ENCODE assay signal across 10 mouse cellular contexts in genomic region chr12:80778188-80778936, GRCm38 (mm10). TPM values are rescaled to one million over a fixed set of nuclear protein-coding genes. Genes with fewer than 3 reads are reported as not detected.
DNase-seq lines count a peak whose midpoint lies in the region; ATAC-seq and TF ChIP-seq lines count a peak whose summit lies in the region.
"Had no signal": no experiment of that assay in that cellular context is flagged by ENCODE, and none has a peak within 500 bp of the region (broad histone marks: within the 10 kb centered on the region; RNA-seq: fewer than 3 reads in every experiment).

No protein-coding gene starts in this region.

- peak overlapping the region; percentile 24 for H3K4me3 ChIP-seq in heart, embryonic 10.5 days
- H3K4me3 ChIP-seq in liver, postnatal 0 days (ENCODE audit: low read depth, low read length), result peak overlapping the region; percentile 3; the same call in 1 of the 2 replicates
- H3K4me3 ChIP-seq: neural tube, embryonic 13.5 days had no signal

- no peaks in the 10 kb centered on the region for H3K36me3 ChIP-seq in heart, embryonic 10.5 days
- no peaks in the 10 kb centered on the region for H3K36me3 ChIP-seq in liver, postnatal 0 days (replicated peaks; ENCODE audit: insufficient read depth, low read length)
- H3K36me3 ChIP-seq: neural tube, embryonic 13.5 days had no signal

- TF ChIP-seq CTCF in liver, postnatal 0 days (IDR thresholded peaks at IDR 0.05; ENCODE audit: low read depth), result no peak

- H3K9me3 ChIP-seq in heart, embryonic 10.5 days, result no peaks in the 10 kb centered on the region
- H3K9me3 ChIP-seq in liver, postnatal 0 days (ENCODE audit: low read length), result no peaks in the 10 kb centered on the region
- H3K9me3 ChIP-seq: neural tube, embryonic 13.5 days had no signal

- peak; percentile 99 for ATAC-seq in liver, postnatal 0 days

- intact Hi-C loops in heart, postnatal 14 days (cut with DNase I), result no loop called here

- TF ChIP-seq EP300 in liver, postnatal 0 days (IDR thresholded peaks at IDR 0.05; ENCODE audit: low read depth), result peak; percentile 99

- peak overlapping the region; percentile 32 for H3K9ac ChIP-seq in liver, postnatal 0 days (replicated peaks)
- H3K9ac ChIP-seq: neural tube, embryonic 13.5 days had no signal

- H3K27me3 ChIP-seq in heart, embryonic 10.5 days (ENCODE audit: insufficient read depth, poor library complexity, severe bottlenecking), result no peaks in the 10 kb centered on the region
- no peaks in the 10 kb centered on the region for H3K27me3 ChIP-seq in liver, postnatal 0 days (ENCODE audit: insufficient read depth, low read length)
- H3K27me3 ChIP-seq: neural tube, embryonic 13.5 days had no signal

- peaks cover 27% of the 10 kb centered on the region for H3K4me1 ChIP-seq in heart, embryonic 10.5 days
- peaks cover 17% of the 10 kb centered on the region for H3K4me1 ChIP-seq in liver, postnatal 0 days (ENCODE audit: insufficient read depth)
- H3K4me1 ChIP-seq: neural tube, embryonic 13.5 days had no signal

- 30% methylated on average over 16 of the region's 16 CpGs for WGBS in heart, embryonic 10.5 days
- 33% methylated on average over 16 of the region's 16 CpGs for WGBS in liver, postnatal 0 days (ENCODE audit: insufficient replicate concordance)

- peak overlapping the region; percentile 63 for H3K4me2 ChIP-seq in liver, postnatal 0 days (ENCODE audit: low read depth, low read length)
- H3K4me2 ChIP-seq: neural tube, embryonic 13.5 days had no signal

- DNase-seq in heart, embryonic 10.5 days (ENCODE audit: low spot score), result peak; percentile 95
- DNase-seq in heart, postnatal 14 days, result no peak
- DNase-seq in CD4-positive helper T cell, adult 2 months (ENCODE audit: low read depth, low spot score), result peak; percentile 36
- DNase-seq in c-Kit-negative CD71-positive TER-119-positive erythroid progenitor cells, embryonic 14.5 days (ENCODE audit: low read depth, low spot score), result peak; percentile 96
- DNase-seq in liver, postnatal 0 days, result peak; percentile 87
- no peak for DNase-seq in cerebellum, postnatal 36 days
- DNase-seq in B cell, adult 2 months, result no peak
- no peak for DNase-seq in right cerebral cortex, postnatal 10 days (ENCODE audit: low spot score in 2 of 2)
- DNase-seq: kidney, adult 9 months had no signal

- H3K27ac ChIP-seq in heart, embryonic 10.5 days, result peak overlapping the region; percentile 85
- peak overlapping the region; percentile 90 for H3K27ac ChIP-seq in liver, postnatal 0 days (ENCODE audit: low read depth)
- H3K27ac ChIP-seq: neural tube, embryonic 13.5 days had no signal

RNA-seq across cellular contexts. Expression of gene Susd6, which starts 11.9 kb away (rescaled TPM):
- polyA plus RNA-seq in heart, embryonic 10.5 days (2016; fragmentation: Nextera tagmentation; extraction: Ambion mirVana), result 14.9 and 16.5 TPM in 2 replicates
- total RNA-seq in heart, postnatal 14 days (2021), result 10 to 100 TPM; 63.4 to 66.2 TPM
- 8.6 and 10.8 TPM in 2 replicates for polyA plus RNA-seq in liver, postnatal 0 days (2015; fragmentation: Nextera tagmentation; extraction: Ambion mirVana)

RNA-seq across cellular contexts. Expression of gene Ccdc177, which starts 17.9 kb away (rescaled TPM):
- 0.03 TPM in 1 of 2 replicates, not detected in the other for polyA plus RNA-seq in heart, embryonic 10.5 days (2016; fragmentation: Nextera tagmentation; extraction: Ambion mirVana)
- under 1 TPM in 1 of 2 experiments, not detected in 1; 0.07 TPM for total RNA-seq in heart, postnatal 14 days (2021)
- not detected in 2 replicates for polyA plus RNA-seq in liver, postnatal 0 days (2015; fragmentation: Nextera tagmentation; extraction: Ambion mirVana)

Comparison
In these comparisons a context has a peak if more than half of its experiments do, and no peak if none do; other contexts are left out.
1. DNase-seq: peak in heart, embryonic 10.5 days (single experiment), CD4-positive helper T cell, adult 2 months (single experiment), c-Kit-negative CD71-positive TER-119-positive erythroid progenitor cells, embryonic 14.5 days (single experiment) and liver, postnatal 0 days (single experiment); none in heart, postnatal 14 days (0 of 2), cerebellum, postnatal 36 days (0 of 2), B cell, adult 2 months (0 of 2) and right cerebral cortex, postnatal 10 days (0 of 2).